Mouse (Mus musculus) heart, postnatal 25 days (tissue): ENCODE data around the gene Ccdc77. TPM values are rescaled to one million over a fixed set of nuclear protein-coding genes. Genes with fewer than 3 reads are reported as not detected.

Experiments used
- DNase-seq: peaks from one replicate; pipeline ENCODE4 v3.0.0; 2022; ENCODE audit warnings: low spot score
- intact Hi-C: fragments of 180-260 bp; cut with DNase I; formaldehyde crosslinking; loops from one replicate; pipeline ENCODE4 v1.15.1; 2025
- total RNA-seq, 2 experiments: library from RNA; stranded (reverse); gene quantifications; 2 replicates each; pipeline ENCODE4 v1.2.3; 2021

Gene Ccdc77
- 1 to 10 TPM; 3.6 to 6.4 TPM for total RNA-seq

DNA sequence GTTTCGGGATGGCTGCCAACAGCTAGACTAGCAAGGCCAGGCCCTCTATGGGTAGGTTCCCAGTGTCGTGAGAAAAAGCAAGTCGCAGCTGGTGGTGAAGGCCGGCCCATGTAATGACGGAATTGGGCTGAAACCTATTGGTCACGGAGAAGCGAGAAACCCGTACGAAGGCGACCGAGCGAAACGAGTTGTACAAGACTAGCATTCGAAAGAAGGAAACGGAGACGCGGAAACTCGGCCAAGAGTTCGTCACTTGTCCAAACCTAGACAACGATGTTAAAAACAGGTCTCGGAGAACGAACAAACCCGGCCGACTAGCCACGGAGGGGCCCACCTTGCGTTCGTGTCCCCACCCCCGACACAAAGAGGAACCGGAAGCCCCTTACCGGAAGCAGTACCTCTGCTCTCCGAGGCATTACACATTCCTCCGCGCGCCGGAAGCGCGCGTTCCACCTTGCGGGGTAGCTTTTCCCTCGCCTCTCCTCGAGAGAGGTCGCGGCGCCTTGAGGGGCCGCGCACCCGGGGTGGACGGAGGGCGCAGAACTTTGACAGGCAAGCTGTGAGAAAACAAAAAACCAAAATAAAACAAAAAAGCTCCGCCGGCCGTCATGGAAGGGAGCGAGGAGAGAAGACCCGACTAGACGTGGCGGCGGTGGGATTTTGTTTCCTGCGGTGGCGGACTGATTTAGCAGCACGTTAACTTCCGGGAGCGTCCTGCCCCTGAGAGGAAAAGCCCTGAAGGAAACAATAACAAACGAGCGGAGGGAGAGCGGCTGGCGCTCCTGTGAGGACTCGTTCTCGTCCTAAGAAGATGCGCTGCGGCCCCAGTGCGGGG is at the start of gene Ccdc77, which contains the start of gene Kdm5a:
Ccdc77 (minus strand) TSS at position 687 of the 835 bp plus-strand sequence.
Kdm5a (plus strand) TSS at position 437 of the 835 bp plus-strand sequence.
- intact Hi-C loops = no loop called here
- peak; percentile 88 for DNase-seq

DNA sequence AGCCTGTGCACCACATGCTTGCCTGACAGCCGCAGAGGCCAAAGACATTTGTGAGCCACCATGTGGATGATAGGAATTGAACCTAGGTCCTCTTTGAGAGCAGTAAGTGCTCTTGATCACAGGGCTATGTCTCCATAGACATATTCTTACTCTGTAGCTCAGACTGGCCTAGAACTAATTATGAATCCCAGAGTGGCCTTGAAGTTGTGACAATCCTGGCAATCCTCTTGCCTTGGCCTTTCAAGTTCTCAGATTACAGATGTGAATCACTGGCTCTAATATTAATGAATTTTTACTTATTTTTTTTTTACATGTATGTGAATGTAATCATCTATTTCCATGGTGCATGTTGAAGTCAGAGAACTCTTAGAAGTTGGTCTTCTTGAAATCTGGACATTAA is 39.8 kb upstream of the Ccdc77 start:
- intact Hi-C loops = no loop called here
- DNase-seq = no peak

DNA sequence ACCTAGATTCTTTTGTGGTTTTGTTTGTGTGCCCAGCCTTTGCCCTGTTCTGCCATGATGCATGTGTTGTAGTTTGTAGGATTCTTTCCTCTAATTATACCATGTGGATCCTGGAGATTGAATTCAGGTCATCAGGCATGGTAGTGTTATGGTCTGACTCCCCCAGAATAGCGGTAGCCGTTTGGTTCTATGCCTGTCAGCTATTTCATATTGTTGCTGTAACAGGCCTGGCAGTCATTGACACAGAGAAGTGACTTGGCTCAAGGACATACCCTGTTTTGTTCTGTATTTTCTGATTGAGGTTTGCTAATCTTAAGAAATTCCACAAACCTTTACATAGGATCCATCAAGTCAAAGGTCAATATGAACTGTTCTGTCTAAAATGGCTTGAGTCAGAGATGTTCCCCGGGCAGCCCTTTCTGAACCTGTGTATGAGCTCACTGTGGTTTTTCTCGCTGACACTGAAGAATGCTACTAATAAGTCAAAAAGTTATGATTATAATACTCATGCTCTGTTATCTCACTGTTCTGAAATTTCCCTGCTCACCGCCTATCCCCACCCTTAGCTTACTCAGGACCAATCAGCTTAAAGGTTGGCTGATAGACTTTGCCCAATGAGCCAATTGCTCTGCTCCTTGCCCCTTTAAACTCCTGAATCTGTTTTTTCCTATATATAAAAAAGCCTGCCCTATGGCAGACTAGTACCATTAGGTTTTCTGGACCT is 31.6 kb upstream of the Ccdc77 start:
- intact Hi-C loops = no loop called here

DNA sequence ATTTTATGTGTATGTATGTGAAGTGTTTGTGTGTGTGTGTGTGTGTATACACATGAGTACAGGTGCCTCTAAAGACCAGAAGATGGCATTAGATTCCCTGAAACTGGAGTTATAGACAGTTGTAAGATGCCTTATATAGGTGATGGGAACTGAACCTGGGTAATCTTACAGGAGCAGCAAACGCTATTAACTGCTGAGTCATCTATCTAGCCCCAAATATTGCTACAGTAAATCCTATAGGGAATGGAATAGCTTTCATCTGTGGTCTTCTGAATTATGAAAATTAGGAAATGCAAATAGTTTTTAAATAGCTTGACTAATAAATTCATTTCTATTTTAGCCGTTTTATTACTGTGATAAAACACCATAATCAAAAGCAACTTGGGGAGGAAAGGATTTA is 28.6 kb upstream of the Ccdc77 start:
- intact Hi-C loops = no loop called here

More for the DNA sequence above, 31.6 kb upstream of the Ccdc77 start:
- no peak for DNase-seq

DNA sequence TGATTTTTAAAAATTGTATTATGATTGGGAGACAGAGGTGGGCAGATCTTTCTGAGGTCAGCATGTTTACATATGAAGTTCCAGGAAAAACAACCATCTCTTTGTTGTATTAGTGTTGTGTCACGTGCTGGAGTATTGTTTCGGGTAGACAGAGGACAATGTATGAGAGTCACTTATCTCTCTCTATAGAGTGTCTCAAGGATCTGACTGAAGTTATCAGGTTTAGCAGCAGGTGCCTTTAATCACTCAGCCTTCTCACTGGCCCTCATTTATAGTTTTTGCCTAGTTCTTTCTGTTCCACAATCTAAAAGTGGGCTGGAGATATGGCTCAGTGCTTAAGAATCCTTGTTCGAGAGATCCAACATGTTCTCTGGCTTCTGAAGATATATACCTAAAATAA is 25.9 kb upstream of the Ccdc77 start:
- no peak for DNase-seq
- intact Hi-C loops = no loop called here

More for the DNA sequence above, 28.6 kb upstream of the Ccdc77 start:
- no peak for DNase-seq

DNA sequence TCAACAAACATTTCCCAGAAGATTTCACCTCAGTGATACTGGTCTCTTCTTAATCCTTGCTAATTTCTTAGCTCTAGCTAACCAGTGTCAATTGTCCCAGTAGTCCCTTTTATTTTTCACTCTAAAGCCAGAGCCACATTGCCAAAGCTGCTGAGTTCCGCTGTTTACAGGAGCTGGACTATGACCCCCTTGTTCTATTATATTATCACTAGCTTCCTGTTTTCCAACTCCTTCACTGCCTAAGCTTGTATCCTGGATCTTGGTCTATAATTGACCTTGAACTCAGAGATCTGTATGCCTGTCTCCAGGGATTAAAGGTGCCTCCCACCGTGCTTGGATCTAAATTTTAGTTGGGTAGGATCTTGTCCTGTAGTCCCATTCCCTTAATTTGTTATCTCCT is 12.6 kb upstream of the Ccdc77 start:
- DNase-seq = no peak
- intact Hi-C loops = no loop called here

DNA sequence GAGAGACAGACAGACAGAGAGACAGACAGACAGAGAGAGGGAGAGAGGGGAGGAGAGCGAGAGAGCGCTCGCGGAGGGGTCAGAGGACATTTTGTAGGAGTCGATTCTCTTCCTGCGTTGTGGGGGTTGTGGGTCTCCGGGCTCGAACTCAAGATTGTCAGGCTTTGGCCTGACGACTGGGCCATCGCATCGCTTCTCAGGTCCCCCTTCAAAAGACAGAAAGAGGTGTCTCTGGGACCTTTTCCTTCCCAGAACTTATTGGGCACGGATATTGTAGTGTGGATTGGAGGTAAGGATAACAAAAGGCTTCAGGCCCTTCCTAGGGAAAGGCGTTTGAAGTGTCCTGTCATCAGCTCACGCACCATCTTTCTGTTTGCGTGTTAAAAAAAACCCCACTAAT is 877 bp upstream of the Ccdc77 start:
- no peak for DNase-seq
- intact Hi-C loops = no loop called here

DNA sequence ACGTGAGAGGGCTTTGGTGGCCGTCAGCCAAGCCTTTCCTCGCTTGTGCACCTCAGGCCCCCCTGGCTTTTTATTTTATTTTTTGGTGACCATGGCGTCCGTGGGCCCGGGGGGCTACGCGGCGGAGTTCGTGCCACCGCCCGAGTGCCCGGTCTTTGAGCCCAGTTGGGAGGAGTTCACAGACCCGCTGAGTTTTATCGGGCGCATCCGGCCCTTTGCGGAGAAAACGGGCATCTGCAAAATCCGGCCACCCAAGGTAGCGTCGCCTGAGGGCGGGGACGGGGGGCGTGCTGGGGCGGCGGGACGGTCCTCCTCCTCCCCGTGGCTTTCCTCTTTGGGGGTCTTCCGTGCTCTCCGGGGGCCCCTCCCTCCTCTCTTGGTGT is 340 bp upstream of the Ccdc77 start:
- DNase-seq = no peak
- intact Hi-C loops = no loop called here

DNA sequence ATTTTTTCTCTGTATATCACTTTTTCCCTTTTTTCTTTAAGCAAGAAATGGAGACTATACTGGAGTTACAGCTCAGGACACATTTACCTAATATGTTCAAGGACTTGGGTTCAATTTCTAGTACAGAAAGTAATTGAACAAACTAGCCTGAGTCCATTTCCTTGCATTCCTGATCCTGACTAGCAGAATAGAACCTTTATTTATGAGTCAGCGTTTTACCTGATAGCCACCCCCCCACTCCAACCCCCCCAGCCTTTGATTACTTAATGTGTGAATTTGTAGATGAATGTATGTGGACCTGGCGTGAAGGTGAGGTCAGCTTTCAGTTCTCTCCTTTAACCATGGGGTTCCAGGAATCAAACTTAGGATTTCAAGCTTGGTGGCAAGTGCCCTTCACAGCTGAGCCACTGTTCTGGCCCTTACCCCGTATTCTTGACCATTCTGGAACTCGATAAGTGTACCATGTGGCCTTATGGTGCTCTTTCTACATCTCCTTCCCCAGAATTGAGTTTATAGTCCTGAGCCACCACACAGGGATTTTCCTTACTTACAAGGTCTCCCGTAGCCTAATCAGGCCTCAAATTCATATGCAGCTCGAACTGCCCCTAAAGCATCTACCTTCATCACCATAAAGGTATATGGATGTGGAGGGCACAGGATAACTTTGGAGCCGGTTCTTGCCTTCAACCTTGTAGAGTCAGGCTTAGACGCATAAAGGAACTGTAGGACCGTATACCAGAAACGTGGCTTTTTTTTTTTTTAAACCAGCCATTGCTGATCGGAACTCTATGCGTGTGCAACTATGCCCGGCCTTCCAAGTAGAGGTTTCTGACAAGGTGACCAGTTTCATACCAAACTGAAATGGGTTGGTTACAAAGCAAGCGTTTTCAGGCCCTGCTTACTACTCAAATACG is 1.1 kb downstream of the Ccdc77 start:
- intact Hi-C loops = no loop called here
- no peak for DNase-seq

DNA sequence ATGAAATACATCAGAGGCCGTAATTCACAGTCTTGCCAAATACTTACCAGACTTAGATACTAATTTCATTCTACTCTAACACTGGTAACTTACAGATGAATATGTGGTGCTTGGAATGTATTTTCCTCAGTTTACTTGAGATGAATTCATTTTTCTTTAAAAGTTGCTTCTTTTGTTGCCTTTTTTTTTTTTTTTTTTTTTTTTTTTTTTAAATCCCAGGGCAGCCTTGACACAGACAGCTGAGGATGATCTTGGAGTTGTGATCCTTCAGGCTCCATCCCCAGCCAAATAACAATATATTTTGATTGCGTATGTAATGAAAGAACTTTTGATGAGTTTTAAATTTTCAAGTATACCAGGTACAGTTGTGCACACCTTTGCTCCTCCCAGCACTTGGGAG is 2.0 kb downstream of the Ccdc77 start:
- DNase-seq = no peak
- intact Hi-C loops = no loop called here

DNA sequence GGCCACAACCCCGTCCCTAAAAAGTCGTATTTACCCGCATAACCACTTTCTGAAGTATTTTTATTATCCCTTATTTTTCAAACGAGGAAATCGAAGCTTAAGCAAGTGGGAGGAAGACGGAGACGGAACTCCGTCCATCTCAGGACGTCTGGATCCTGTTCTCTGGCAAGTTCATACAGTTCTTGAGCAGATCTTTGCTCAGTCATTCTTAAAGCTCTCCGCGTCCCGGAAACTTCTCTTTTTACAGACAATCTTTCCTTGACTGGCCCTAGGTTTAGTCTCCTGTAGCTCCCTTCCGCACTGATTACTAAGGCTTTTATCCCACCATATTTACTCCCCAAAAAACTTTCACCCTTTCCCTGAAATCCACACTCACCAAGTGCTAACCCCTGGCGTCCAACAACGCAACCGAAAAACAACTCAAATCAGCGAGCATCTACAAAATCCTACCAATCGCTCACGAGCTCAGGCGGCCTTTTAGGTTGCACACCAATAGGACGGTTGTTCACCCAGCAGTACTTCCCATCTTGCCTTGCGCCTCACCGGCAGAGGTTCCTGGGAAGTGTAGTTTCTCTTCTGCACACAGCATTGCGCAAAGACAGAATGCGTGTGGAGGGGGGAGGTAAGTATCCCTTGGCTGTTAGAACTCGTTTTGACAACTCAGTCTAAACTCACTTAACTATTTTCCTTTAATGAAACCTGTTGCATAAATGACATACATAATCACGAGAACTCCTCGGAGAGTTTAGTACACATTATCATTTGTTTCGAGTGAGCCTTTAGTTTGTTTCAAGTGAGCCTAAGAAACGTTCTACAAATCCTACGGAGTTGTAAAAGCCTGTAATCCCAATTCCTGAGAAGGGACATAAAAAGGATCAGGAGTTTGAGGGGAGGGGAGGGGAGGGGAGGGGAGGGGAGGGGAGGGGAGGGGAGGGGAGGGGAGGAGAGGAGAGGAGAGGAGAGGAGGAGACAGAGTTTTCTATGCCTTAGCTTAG is 6.9 kb downstream of the Ccdc77 start:
- intact Hi-C loops = no loop called here

DNA sequence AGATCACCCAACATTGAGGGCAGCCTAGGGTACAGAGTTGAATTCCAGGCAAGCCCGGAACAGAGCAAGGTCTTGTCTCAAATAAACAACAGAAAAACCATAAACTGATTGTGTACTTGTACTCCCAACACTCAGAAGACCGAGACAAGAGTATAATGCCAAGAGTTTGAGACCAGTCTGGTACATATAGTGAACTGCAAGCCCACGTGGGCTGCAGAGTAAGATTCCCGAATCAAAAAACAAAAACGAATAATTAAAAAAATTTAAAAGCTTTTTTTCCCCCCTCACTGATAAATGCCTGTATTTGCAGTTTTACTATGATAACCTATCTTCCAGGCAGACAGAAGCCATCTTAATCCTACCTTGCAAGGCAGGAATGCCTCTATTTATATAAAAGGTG is 7.7 kb downstream of the Ccdc77 start:
- intact Hi-C loops = no loop called here
- no peak for DNase-seq

More for the DNA sequence above, 6.9 kb downstream of the Ccdc77 start:
- DNase-seq = peak; percentile 78

DNA sequence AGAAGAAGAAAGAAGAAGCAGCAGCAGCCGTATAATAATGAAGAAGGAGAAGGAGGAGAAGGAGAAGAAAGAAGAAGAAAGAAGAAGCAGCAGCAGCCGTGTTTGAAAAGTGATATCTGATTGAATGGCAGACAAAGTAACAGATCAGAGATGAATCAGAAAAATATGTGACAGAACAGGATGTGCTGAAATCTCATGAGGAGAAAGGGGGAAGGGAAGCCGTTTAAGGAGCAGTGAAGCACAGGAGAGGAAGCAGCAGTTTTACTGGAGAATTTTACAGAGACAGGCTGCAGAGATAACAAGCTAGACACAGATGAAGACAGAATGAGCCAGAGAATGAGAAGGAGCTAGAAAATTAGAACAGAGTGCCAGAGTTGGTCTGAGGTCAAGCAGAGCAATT is 15.2 kb downstream of the Ccdc77 start:
- intact Hi-C loops = no loop called here
- DNase-seq = no peak

DNA sequence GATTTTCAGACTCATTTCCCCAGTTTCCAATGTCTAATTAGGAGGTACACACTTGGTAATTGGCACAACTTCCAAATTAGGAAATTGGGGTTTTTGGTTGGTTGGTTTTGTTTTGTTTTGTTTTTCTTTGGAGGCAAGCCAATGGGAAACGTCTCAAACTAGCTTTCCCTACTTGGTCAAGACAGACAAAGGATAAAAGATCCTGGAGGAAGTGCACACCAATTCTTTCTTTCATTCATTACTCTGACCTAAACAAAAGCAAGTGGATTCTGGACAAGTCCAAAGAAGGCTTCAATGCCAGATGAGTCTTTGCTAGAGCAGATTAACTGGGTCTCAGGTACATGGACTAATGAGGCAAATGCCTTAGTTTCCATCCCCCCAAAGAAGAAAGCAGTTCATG is 20.2 kb downstream of the Ccdc77 start:
- DNase-seq = no peak
- intact Hi-C loops = no loop called here

DNA sequence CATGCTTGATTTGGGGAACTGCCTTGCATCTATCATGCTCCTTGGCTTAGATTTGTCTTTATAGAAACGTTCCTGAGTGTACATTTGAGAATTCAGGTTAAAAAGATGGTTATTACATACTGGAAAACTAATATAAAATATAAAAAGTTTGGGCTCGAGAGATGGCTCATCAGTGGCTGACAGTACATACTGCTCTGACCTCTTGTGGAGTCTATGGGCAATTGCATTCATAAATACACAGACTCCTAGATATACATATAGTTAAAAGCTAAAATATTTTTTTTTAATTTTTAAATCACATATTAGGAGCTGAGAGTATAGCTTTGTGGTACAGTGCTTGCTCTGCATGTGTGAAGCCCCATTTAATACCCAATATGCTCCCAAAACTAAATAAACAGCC is 31.8 kb downstream of the Ccdc77 start:
- no peak for DNase-seq
- intact Hi-C loops = no loop called here

DNA sequence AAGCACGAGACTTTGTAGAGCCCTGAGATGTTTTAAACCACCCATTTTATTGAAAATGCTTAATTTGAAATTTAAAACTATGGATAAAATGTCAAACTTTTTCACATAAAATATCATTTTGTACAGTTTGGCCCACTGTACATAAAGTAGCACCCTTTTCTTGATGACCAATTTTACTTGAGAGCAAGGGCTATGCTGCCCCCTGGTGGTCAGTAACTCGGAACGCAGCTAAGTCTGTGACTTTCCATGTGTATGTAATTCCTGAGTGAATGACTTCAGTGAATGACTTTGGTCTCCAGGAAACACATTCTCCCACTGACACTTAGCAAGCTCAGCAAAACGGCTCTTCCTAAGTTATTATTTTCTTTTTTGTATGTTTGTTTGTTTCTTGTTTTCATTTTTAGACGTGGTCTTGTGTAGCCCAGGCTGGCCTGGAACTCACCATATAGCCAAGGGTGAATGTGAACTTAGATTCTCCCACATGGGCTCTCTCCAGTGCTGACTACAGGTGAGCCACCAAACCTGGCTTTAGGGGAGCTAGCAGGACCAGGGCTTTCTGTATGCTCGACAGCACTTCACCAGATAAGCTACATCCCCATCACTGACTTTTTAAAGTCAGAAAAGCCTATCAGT is 39.8 kb downstream of the Ccdc77 start:
- DNase-seq = peak; percentile 16
- intact Hi-C loops = loop anchor here (1.0 to 10.0 kb wide), 3 partner anchors 102 to 542 kb away; no protein-coding TSS in a partner anchor

DNA sequence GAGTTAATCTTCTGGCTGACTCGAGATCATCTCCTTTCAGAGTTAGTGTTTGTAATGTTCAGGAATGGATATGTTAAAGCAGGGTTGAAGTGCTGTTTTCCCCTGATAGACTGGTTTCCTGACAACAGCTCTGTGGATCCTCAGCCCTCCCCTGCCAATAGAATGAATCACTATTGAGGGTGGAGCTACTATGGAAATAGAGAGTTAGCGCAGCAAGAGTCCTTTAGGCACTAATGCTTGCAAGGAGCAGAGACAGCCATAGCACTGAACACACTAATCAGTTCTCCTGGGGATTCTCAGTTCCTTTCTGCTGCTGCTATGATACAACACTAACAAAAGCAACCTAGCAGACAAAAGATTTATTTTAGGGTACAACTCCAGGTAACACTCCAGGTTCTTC is 43.8 kb downstream of the Ccdc77 start:
- DNase-seq = no peak
- intact Hi-C loops = loop anchor here (5.0 to 10.0 kb wide), 2 partner anchors 316 to 538 kb away; no protein-coding TSS in a partner anchor

DNA sequence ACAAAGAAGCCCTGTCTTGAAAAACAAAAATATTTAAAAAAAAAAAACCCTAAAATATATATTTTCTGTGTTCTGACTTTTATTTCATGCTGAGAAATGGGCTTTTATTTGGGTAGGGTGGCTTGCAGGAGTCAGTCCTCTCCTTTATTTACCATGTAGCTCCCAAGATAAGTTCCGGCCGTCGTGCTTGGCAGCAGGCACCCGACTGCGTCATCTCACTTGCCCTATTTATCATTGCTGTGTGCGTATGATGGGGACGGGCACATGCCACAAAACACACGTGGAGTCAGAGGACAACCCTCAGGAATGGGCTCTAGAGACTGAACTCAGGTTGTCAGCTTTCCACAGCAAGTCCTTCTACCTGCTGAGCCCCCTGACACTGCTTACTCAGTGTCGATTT is 45.0 kb downstream of the Ccdc77 start:
- DNase-seq = no peak

More for the DNA sequence above, 45.0 kb downstream of the Ccdc77 start:
- intact Hi-C loops = no loop called here
